Mouse (Mus musculus): Measurements from ENCODE around the gene Rab24.

- TF ChIP-seq EP300 (IDR thresholded peaks at IDR 0.05; ENCODE audit: low read depth) (no peak), CTCF (IDR thresholded peaks at IDR 0.05; ENCODE audit: low read depth) (no peak)
These were observed 3.9 kb upstream of the Rab24 start for GRCm38 (mm10) chr13:55325596-55325995.
